ENCODE assay signal across 12 mouse cellular contexts in genomic region chr7:48930399-48930798, GRCm38 (mm10). TPM values are rescaled to one million over a fixed set of nuclear protein-coding genes. Genes with fewer than 3 reads are reported as not detected.
DNase-seq lines count a peak whose midpoint lies in the region; ATAC-seq lines count a peak whose summit lies in the region.
"Had no signal": no experiment of that assay in that cellular context is flagged by ENCODE, and none has a peak within 500 bp of the region (broad histone marks: within the 10 kb centered on the region; RNA-seq: fewer than 3 reads in every experiment).

No protein-coding gene starts in this region.

- no peak overlapping the region for H3K4me3 ChIP-seq in neural tube, embryonic 14.5 days (ENCODE audit: low read depth, low read length)
- H3K4me3 ChIP-seq: embryonic facial prominence, embryonic 13.5 days had no signal

- H3K4me2 ChIP-seq in neural tube, embryonic 14.5 days (ENCODE audit: low read depth, low read length): no peak overlapping the region
- H3K4me2 ChIP-seq: embryonic facial prominence, embryonic 13.5 days; lung, embryonic 14.5 days had no signal

- 24% methylated on average over 5 of the region's 5 CpGs for WGBS in neural tube, embryonic 14.5 days

- no peaks in the 10 kb centered on the region for H3K27me3 ChIP-seq in neural tube, embryonic 14.5 days (ENCODE audit: control insufficient read depth, insufficient read depth, low read length)

- peak; percentile 52 for DNase-seq in adrenal gland, postnatal 14 days
- no peak for DNase-seq in adrenal gland, adult 8-10 months
- DNase-seq in neural tube, embryonic 10.5 days (ENCODE audit: extremely low spot score, low spot score): no peak
- DNase-seq in kidney, postnatal 10 days: peak; percentile 32
- DNase-seq in right cerebral cortex, postnatal 4 days: peak; percentile 41
- DNase-seq in thymus, postnatal 10 days (ENCODE audit: low spot score in 2 of 2): no peak
- no peak for DNase-seq in retina, embryonic 14.5 days (ENCODE audit: low spot score)
- DNase-seq: heart, adult 11 months; lung, embryonic 14.5 days had no signal

- H3K9ac ChIP-seq in neural tube, embryonic 14.5 days (replicated peaks; ENCODE audit: low read depth, low read length): no peak overlapping the region
- H3K9ac ChIP-seq: embryonic facial prominence, embryonic 13.5 days; lung, embryonic 14.5 days had no signal

- H3K36me3 ChIP-seq in neural tube, embryonic 14.5 days (ENCODE audit: control insufficient read depth, insufficient read depth, low read length): no peaks in the 10 kb centered on the region
- H3K36me3 ChIP-seq: embryonic facial prominence, embryonic 13.5 days had no signal

- no peaks in the 10 kb centered on the region for H3K9me3 ChIP-seq in neural tube, embryonic 14.5 days (ENCODE audit: control insufficient read depth, low read length)
- H3K9me3 ChIP-seq: embryonic facial prominence, embryonic 13.5 days had no signal

- 0 out of 2 replicates have a peak, but pooled peaks cover 2% of the 10 kb centered on the region for H3K4me1 ChIP-seq in neural tube, embryonic 14.5 days (ENCODE audit: control insufficient read depth, insufficient read depth, low read length)

- no peak overlapping the region for H3K27ac ChIP-seq in neural tube, embryonic 14.5 days (ENCODE audit: low read depth, low read length)
- H3K27ac ChIP-seq: embryonic facial prominence, embryonic 13.5 days; kidney, postnatal 0 days had no signal

- peak; percentile 42; the same call in 1 of the 2 replicates for ATAC-seq in neural tube, embryonic 14.5 days (ENCODE audit: low read depth)

RNA-seq across cellular contexts. Expression of gene Nav2, which starts 21.9 kb away (rescaled TPM):
- 13.0 and 14.2 TPM in 2 replicates for total RNA-seq in adrenal gland, postnatal 14 days (2021)
- 10 to 100 TPM in 2 of 4 experiments, 1 to 10 TPM in 2; 5.1 to 13.7 (median 9.1) TPM for total RNA-seq in adrenal gland, adult 8-10 months (2022)
- 24.7 and 36.5 TPM in 2 replicates for polyA plus RNA-seq in neural tube, embryonic 14.5 days (2014; fragmentation: Nextera tagmentation; extraction: Ambion mirVana)

RNA-seq across cellular contexts. Expression of gene E2f8, which starts 49.0 kb away (rescaled TPM):
- total RNA-seq in adrenal gland, postnatal 14 days (2021): 5.9 and 10.4 TPM in 2 replicates
- total RNA-seq in adrenal gland, adult 8-10 months (2022): 1 to 10 TPM in 3 of 4 experiments, under 1 TPM in 1; 0.17 to 1.5 (median 1.3) TPM
- 1.6 and 2.1 TPM in 2 replicates for polyA plus RNA-seq in neural tube, embryonic 14.5 days (2014; fragmentation: Nextera tagmentation; extraction: Ambion mirVana)

Comparison
In these comparisons a context has a peak if more than half of its experiments do, and no peak if none do; other contexts are left out.
1. DNase-seq: peak in adrenal gland, postnatal 14 days (single experiment), kidney, postnatal 10 days (single experiment) and right cerebral cortex, postnatal 4 days (single experiment); none in adrenal gland, adult 8-10 months (single experiment), neural tube, embryonic 10.5 days (single experiment), thymus, postnatal 10 days (0 of 2) and retina, embryonic 14.5 days (single experiment).